Mouse (Mus musculus) Patski (cell line): ENCODE measurements at regions not wholly inside any gene's neighbourhood (a gene's known extent, or its start where the extent isn't known, plus 50 kb on each side); places are given as distances from the start of the nearest gene placed in this dataset.

Experiments
- ATAC-seq: fragments of 100-300 bp; one replicate; pipeline ENCODE4 v1.8.0; 2021
- CTCF ChIA-PET: fragments of 350-600 bp; sonication (Branson Sonifier 250); formaldehyde crosslinking; loops from one replicate; lab custom pipeline; 2022; ENCODE audit warnings: inconsistent platforms; lab: Charles Lee
- POLR2A ChIA-PET: fragments of 350-600 bp; sonication (Branson Sonifier 250); formaldehyde crosslinking; loops from one replicate; lab custom pipeline; 2022; ENCODE audit warnings: antibody characterized with exemption, inconsistent platforms; lab: Charles Lee
- DNase-seq: peaks from one replicate; pipeline ENCODE4 v3.0.0-alpha.2; 2011; ENCODE audit warnings: low read depth, low spot score
- H3K27me3 ChIP-seq: fragments of 371-371 bp; one replicate; pipeline ENCODE4 v1.5.1; 2021
- CTCF ChIP-seq: fragments of 100-300 bp; IDR thresholded peaks from one replicate; pipeline ENCODE4 v1.5.1; 2021
- in situ Hi-C: fragments of 300-500 bp; cut with MboI; formaldehyde crosslinking; loops from 3 replicates; pipeline ENCODE4 v1.11.1; 2018; ENCODE audit warnings: low pct_unique_long_range_greater_than_20kb, mixed read lengths

DNA sequence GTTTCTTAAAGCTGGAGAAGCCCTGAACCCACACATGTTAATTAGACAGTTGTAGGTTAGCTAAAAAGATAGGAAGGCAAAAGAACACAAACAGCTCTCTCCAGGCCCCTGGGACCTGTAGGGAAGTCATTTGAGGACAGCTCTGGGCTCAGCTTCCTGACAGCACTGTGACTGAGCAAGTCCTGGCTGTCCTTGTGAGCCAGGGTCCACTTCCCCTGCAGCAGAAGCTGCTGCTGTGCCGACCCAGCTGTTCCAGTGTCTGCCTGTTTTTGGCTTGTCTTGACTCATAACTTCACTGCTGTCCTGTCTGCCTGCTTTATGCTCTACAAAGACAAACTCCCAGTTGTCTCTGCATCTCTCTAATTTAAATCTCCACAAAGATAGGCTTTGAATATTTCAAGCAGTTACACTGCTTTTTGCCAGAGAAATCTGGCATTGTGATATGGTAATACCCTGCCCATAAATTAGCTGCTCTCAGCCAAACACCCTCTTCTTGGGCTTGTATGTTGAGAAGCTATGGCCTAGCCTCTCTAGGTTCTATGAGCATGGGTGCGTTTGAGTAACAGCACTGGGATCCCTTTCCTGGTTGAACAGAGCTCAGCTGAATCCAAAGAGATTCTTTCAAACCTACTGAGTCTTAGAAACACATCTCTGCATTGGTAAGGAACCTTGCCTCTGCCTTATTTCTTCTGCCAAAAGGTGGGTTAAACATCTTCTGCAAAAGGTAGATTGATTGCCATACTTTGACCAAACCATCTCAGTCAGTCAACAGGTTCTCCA lies 536.3 kb upstream of the A830018L16Rik start:
- ATAC-seq (no peak), DNase-seq (no peak)
- CTCF ChIA-PET, result interaction anchor here (0.9 to 2.5 kb wide), 2 partner anchors 11 to 24 kb away, joined by 3 to 6 read pairs; no protein-coding TSS in a partner anchor
- in situ Hi-C loops, result no loop called here
- no peak for TF ChIP-seq CTCF
- POLR2A ChIA-PET, result no interaction called here
- H3K27me3 ChIP-seq, result no peaks in the 10 kb centered on the region

DNA sequence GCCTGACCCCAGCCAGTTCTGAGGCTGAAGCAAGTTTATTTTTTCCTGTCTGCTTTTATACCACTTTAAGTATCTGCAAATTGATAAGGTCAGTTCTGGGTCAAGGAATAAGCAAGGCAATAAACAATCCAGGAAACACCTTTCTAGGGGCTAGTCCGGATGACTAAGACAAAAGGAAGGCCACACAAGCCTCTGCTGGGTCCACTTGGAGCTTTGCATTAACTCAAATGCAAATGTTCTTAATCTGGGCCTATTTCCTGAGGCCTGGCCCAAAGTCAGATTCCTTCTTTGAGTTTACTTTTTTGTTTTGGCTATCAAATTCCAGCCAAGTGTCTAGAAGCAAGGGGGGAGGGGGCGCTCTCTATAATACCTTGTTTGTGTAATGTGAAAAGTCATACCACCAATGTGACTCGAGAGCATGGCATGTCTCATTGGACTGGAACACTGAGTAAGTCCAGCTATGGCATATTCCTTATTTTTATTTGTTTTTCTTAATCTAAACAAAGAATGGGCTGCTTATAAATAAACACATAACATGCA lies 535.6 kb upstream of the A830018L16Rik start:
- no peak for TF ChIP-seq CTCF
- in situ Hi-C loops, result no loop called here
- ChIA-PET POLR2A (no interaction called here), CTCF (interaction anchor here (0.9 to 2.5 kb wide), 2 partner anchors 10 to 23 kb away, joined by 3 to 6 read pairs; no protein-coding TSS in a partner anchor)
- H3K27me3 ChIP-seq, result no peaks in the 10 kb centered on the region
- DNase-seq, result no peak
- ATAC-seq, result no peak

DNA sequence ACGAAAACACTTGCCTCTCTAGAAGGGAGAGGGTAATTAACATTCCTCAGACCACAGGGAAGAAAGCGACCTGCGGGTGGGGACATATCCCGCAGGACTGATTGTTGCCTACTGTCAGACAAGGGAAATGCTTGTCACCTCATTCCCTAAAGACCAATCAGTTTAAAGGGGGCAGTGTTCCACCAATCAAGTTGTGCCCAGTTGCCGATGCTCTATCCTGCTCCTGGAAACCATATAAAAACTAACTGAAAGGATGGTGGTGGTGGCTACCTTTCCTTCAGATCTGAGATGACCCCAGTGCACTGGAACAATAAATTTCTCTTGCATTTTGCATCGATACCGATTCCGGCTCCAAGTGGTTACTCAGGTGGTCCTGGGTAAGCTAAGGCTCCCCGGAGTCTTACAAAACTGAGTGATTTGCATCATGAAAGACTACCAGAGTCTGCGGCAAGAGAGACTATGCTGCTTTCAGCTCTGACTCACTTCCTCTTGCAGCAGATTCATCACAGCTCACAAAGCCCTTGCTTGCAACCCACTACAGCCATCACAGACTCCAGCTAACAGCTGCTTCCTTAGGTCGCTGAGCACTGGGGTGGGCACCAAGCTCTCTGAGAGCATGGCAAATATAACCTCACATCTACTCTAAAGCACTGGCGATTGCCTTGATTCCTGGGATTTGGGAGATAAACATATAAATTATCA lies 533.7 kb upstream of the A830018L16Rik start:
- DNase-seq, result no peak
- H3K27me3 ChIP-seq, result no peaks in the 10 kb centered on the region
- POLR2A ChIA-PET, result no interaction called here
- ATAC-seq, result no peak
- TF ChIP-seq CTCF, result no peak
- in situ Hi-C loops, result no loop called here
- CTCF ChIA-PET, result interaction anchor here (1.1 to 1.9 kb wide), 2 partner anchors 17 to 66 kb away, joined by 3 to 5 read pairs; no protein-coding TSS in a partner anchor

DNA sequence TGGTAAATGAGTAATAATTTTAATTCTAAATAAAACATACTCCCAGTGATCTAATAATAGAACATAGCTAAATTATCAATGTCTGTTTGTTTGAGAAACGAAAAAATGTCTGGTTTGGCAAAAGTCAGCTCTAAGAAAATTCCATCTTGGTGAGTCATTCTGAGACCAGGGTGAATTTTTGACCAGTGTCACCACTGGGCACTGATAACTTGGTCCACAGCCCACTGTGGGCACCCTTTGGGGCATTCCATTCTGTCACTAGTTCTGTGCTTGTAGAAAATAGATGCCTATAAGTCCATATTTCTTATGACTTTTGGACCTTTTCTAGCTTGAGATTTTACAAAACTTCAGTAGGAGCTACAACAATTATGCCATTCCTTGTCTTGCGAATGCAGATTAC lies 515.1 kb upstream of the A830018L16Rik start:
- CTCF ChIA-PET, result no interaction called here

DNA sequence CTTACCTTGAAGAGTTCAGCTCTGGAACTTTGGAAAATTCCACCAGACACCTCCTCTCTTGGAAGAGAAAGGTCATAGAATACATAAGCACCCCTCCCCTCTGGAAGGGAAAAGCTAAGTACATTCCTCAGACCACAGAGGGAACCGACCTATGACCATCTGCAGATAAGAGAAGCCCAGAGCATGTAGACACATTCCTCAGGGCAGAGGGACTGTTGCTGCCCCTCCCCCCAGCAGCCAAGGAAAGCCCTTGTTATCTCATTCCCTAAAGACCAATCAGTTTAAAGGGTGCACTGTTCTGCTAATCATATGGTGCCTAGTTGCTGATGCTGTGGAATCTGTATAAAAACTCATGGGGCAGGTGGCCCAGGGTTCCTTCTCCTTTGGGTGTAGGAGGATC lies 511.2 kb upstream of the A830018L16Rik start:
- POLR2A ChIA-PET, result no interaction called here
- CTCF ChIA-PET, result interaction anchor here (2.1 kb wide), 1 partner anchor 17 kb away, joined by 6 read pairs; no protein-coding TSS in a partner anchor
- no peaks in the 10 kb centered on the region for H3K27me3 ChIP-seq
- ATAC-seq, result no peak
- in situ Hi-C loops, result no loop called here
- no peak for DNase-seq
- TF ChIP-seq CTCF, result no peak

More for the DNA sequence above, 515.1 kb upstream of the A830018L16Rik start:
- POLR2A ChIA-PET, result no interaction called here
- in situ Hi-C loops, result no loop called here
- DNase-seq, result no peak
- no peaks in the 10 kb centered on the region for H3K27me3 ChIP-seq
- no peak for TF ChIP-seq CTCF
- peak; percentile 47 for ATAC-seq

DNA sequence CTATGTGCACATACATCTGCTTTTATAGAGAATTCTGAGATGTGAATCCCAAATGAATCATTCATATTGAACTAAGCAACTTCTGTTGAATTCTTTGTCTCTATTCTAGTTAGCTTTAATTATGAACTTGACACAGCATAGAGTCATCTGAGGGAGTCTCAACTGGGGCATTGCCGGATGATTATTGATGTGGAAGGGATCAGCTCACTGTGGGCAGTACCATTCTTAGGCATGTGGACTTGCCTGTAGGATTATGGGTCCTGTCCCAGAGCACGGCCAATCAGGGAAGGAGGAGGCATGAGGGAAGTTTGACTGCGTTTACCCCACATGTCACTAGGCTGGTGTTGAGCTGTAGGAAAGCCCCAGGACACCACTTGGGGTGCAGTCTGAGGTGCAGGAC lies 493.9 kb upstream of the A830018L16Rik start:
- POLR2A ChIA-PET, result no interaction called here
- CTCF ChIA-PET, result interaction anchor here (1.1 to 1.7 kb wide), 2 partner anchors 12 to 17 kb away, joined by 3 to 6 read pairs; no protein-coding TSS in a partner anchor
- ATAC-seq (no peak), DNase-seq (no peak)
- in situ Hi-C loops, result no loop called here
- no peaks in the 10 kb centered on the region for H3K27me3 ChIP-seq
- no peak for TF ChIP-seq CTCF

DNA sequence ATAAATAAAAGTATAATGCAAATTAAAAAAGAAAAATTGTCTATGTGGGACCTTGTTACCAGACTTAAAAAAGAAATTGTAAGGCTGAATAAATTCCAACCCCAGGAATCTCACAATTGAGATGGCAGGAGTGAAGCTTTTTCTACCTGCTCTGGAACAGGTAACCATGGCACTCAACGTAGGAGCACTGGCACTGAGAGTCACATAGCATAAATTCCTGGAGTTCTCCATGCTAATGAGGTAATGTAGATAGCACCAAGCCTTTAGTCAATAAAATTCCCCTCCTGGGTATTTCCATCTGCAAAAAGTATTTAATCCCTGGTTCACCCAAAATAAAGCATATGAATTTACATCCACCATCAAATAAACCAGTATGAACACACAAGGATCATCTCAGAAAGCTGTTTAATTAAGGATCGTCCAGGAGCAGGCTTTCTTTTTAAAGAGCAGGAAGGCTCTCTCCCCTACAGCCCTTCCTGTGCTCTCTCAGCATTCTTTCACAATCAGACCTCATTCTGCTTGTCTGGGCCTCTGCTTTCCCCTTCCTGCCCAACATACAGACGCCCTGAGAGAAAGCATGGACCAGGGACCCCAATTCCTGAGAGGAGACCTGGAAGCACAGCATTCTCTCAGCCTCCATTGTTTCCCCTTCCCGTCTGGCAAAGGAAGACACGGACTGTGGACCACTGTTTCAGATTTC lies 481.4 kb upstream of the A830018L16Rik start:
- no peak for ATAC-seq
- POLR2A ChIA-PET, result no interaction called here
- in situ Hi-C loops, result no loop called here

DNA sequence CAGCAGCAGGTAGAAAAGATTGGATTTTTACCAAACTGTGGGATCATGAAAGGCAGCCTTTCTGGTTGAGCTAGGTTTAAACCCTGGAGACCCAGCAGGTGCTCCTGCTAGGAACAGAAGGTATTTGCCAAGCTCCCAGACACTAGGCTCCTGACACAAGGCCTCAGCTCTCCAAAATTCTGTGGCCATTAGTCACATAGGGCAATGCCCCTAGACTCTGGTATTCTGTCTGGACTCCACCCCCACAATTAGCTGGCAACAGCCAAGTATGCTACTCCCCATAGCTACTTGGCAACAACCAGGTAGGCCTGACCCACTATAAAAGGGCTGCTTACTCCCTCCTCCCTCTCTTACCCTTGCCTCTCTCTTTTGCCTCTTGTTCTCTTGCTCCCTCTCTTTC lies 480.7 kb upstream of the A830018L16Rik start:
- no peak for TF ChIP-seq CTCF
- CTCF ChIA-PET, result interaction anchor here (1.4 kb wide), 1 partner anchor 13 kb away, joined by 3 read pairs; no protein-coding TSS in a partner anchor
- ATAC-seq (peak; percentile 12), DNase-seq (no peak)
- POLR2A ChIA-PET, result no interaction called here
- in situ Hi-C loops, result no loop called here
- H3K27me3 ChIP-seq, result no peaks in the 10 kb centered on the region

More for the DNA sequence above, 481.4 kb upstream of the A830018L16Rik start:
- no peaks in the 10 kb centered on the region for H3K27me3 ChIP-seq
- CTCF ChIA-PET, result interaction anchor here (1.0 to 1.4 kb wide), 2 partner anchors 13 to 28 kb away, joined by 3 read pairs; no protein-coding TSS in a partner anchor
- no peak for DNase-seq
- no peak for TF ChIP-seq CTCF

DNA sequence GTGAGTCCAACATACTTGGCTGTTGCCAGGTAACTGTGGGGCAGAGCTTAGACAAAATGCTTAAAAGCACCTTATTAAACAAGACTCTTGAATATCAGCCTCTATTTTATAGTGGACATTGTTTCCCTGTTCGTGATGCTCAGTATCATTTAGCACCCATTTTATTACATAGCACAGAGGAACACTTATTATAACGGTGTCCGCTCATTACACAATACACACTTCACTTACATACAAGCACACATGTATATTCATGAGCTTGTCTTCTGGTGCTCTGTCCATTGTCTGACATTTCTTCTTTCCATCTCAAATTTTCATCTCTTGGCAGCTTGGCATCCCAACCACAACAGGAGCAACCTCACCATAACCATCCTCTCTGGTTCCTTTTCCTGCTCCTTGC lies 475.5 kb upstream of the A830018L16Rik start:
- ChIA-PET CTCF (no interaction called here), POLR2A (no interaction called here)
- H3K27me3 ChIP-seq, result no peaks in the 10 kb centered on the region
- no peak for TF ChIP-seq CTCF
- DNase-seq (no peak), ATAC-seq (no peak)
- in situ Hi-C loops, result no loop called here

DNA sequence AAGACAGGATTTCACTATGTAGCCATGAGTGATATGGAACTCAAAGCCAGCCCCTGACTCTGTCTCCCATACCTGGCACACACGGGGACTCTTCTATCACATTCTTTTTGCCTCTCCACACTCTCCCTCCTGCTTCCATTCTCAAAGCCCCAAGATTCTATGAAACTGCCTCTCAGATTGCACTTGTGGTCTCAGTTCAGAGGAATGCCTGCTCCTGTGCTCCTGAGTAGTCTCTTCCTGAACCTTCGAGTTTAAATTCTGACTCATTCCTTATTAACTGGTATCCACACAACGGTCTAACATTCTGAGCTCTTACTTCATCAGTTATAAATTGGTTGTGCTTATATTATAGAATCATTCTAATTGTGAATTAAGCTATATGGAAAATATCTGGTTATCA lies 473.6 kb upstream of the A830018L16Rik start:
- in situ Hi-C loops, result no loop called here
- no peak for TF ChIP-seq CTCF
- POLR2A ChIA-PET, result no interaction called here
- ATAC-seq (peak; percentile 57), DNase-seq (no peak)
- no peaks in the 10 kb centered on the region for H3K27me3 ChIP-seq
- CTCF ChIA-PET, result no interaction called here
